Mouse (Mus musculus): ENCODE measurements around the gene 2210408I21Rik.

DNA sequence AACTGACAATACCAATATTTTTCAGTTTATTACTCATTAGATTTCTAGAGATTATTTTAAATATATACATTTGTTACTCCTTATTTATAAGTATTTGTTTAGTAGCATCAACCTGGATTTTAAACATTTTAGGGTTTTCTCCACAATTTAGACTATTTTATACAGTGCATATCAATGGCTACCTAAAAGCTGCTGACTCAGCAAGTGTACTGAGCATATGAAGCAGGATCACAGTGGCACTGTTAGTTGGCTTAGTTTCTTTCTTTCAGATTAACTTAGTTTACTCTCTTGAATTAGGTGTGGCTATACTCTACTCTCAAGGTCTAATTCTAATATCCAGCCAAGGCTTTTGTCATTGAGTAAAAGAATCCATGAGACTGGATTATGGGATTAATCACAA is 27.6 kb upstream of the 2210408I21Rik start:
- TF ChIP-seq CTCF (IDR thresholded peaks at IDR 0.05; ENCODE audit: low read depth, low read length), result no peak
- TF ChIP-seq POLR2AphosphoS5 (IDR thresholded peaks at IDR 0.05; ENCODE audit: insufficient replicate concordance, low read depth, low read length), result no peak
